In the genomic region with DNA sequence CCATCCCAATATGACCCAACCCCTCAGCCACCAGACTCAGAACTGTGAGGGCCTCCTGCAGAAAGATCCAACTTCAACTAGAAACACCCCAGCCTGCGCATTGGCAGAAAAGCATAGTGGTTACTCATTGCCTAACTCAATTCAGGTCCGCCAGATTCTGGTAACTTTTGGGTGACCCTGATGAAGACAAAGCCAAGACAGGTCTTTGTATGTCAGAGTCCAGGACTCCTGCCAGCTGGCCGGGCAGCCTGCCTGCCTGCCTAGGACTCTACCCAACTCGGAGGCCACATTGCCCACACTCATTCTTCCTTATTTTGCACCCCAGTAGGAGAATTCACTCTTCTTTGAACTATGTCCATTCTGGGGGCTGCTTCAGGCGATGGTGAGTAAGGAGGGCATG, we compare ENCODE assay signal across 8 mouse cellular contexts. TPM values are rescaled to one million over a fixed set of nuclear protein-coding genes. Genes with fewer than 3 reads are reported as not detected.
DNase-seq lines count a peak whose midpoint lies in the region; ATAC-seq and TF ChIP-seq lines count a peak whose summit lies in the region.

A gene (plus strand): TSS at position 178 of the 400 bp plus-strand sequence.

- DNase-seq in lung, embryonic 14.5 days: no peak
- no peak for DNase-seq in lung, postnatal 4 days
- DNase-seq in hindbrain, embryonic 11.5 days (ENCODE audit: low spot score): no peak
- DNase-seq in cerebellum, postnatal 36 days: no peak
- no peak for DNase-seq in retina, embryonic 14.5 days (ENCODE audit: low spot score)

- H3K4me1 ChIP-seq in lung, embryonic 14.5 days (ENCODE audit: insufficient read depth): no peaks in the 10 kb centered on the region
- no peaks in the 10 kb centered on the region; the same call in 1 of the 2 replicates for H3K4me1 ChIP-seq in hindbrain, embryonic 11.5 days (replicated peaks; ENCODE audit: control insufficient read depth, insufficient read depth, low read length)
- peaks cover 19% of the 10 kb centered on the region for H3K4me1 ChIP-seq in limb, embryonic 13.5 days
- peaks cover 5% of the 10 kb centered on the region for H3K4me1 ChIP-seq in stomach, embryonic 15.5 days

- peaks cover 99% of the 10 kb centered on the region for H3K27me3 ChIP-seq in lung, embryonic 14.5 days (ENCODE audit: insufficient read depth, low read length)
- H3K27me3 ChIP-seq in hindbrain, embryonic 11.5 days (ENCODE audit: control insufficient read depth, insufficient read depth, low read length): peaks cover 96% of the 10 kb centered on the region
- H3K27me3 ChIP-seq in limb, embryonic 13.5 days: peaks cover 98% of the 10 kb centered on the region
- H3K27me3 ChIP-seq in stomach, embryonic 15.5 days (replicated peaks): peaks cover 92% of the 10 kb centered on the region

- no peaks in the 10 kb centered on the region for H3K9me3 ChIP-seq in lung, embryonic 14.5 days (ENCODE audit: low read depth, low read length)
- no peaks in the 10 kb centered on the region for H3K9me3 ChIP-seq in hindbrain, embryonic 11.5 days (ENCODE audit: control insufficient read depth, low read length)
- H3K9me3 ChIP-seq in limb, embryonic 13.5 days: no peaks in the 10 kb centered on the region
- H3K9me3 ChIP-seq in stomach, embryonic 15.5 days: no peaks in the 10 kb centered on the region

- no peak within 1 kb of the TSS for H3K9ac ChIP-seq in lung, embryonic 14.5 days
- H3K9ac ChIP-seq in hindbrain, embryonic 11.5 days (ENCODE audit: low read depth, low read length): peak within 1 kb of the TSS; percentile 66
- peak within 1 kb of the TSS; percentile 53 for H3K9ac ChIP-seq in limb, embryonic 13.5 days
- no peak within 1 kb of the TSS for H3K9ac ChIP-seq in stomach, embryonic 15.5 days

- H3K36me3 ChIP-seq in lung, embryonic 14.5 days (ENCODE audit: insufficient read depth): no peaks in the 10 kb centered on the region
- no peaks in the 10 kb centered on the region for H3K36me3 ChIP-seq in hindbrain, embryonic 11.5 days (ENCODE audit: control insufficient read depth, insufficient read depth, low read length)
- no peaks in the 10 kb centered on the region for H3K36me3 ChIP-seq in limb, embryonic 13.5 days
- H3K36me3 ChIP-seq in stomach, embryonic 15.5 days: no peaks in the 10 kb centered on the region

- peak within 1 kb of the TSS; percentile 34 for H3K4me2 ChIP-seq in lung, embryonic 14.5 days
- H3K4me2 ChIP-seq in hindbrain, embryonic 11.5 days (replicated peaks; ENCODE audit: low read depth, low read length): peak within 1 kb of the TSS; percentile 39
- peak within 1 kb of the TSS; percentile 66 for H3K4me2 ChIP-seq in limb, embryonic 13.5 days (replicated peaks)
- peak within 1 kb of the TSS; percentile 43 for H3K4me2 ChIP-seq in stomach, embryonic 15.5 days

- 9% methylated on average over 5 of the region's 5 CpGs for WGBS in lung, embryonic 14.5 days
- 5% methylated on average over 5 of the region's 5 CpGs for WGBS in hindbrain, embryonic 11.5 days
- 35% methylated on average over 5 of the region's 5 CpGs for WGBS in limb, embryonic 13.5 days
- 33% methylated on average over 5 of the region's 5 CpGs for WGBS in stomach, embryonic 15.5 days

- no peak within 1 kb of the TSS for H3K27ac ChIP-seq in lung, embryonic 14.5 days (ENCODE audit: low read depth)
- H3K27ac ChIP-seq in hindbrain, embryonic 11.5 days (ENCODE audit: low read depth, low read length): peak within 1 kb of the TSS; percentile 88
- H3K27ac ChIP-seq in limb, embryonic 13.5 days: no peak within 1 kb of the TSS
- no peak within 1 kb of the TSS for H3K27ac ChIP-seq in stomach, embryonic 15.5 days

- ATAC-seq in lung, embryonic 14.5 days (ENCODE audit: insufficient read depth): no peak
- no peak for ATAC-seq in hindbrain, embryonic 11.5 days (ENCODE audit: low FRiP score)
- ATAC-seq in limb, embryonic 13.5 days (ENCODE audit: low FRiP score, low read depth): no peak
- no peak for ATAC-seq in stomach, embryonic 15.5 days (ENCODE audit: insufficient read depth, low FRiP score, low read depth)
- ATAC-seq in megakaryocyte progenitor cell, adult 5-6 weeks (replicated peaks; ENCODE audit: poor library complexity): no peak

- peak within 1 kb of the TSS; percentile 21 for H3K4me3 ChIP-seq in lung, embryonic 14.5 days (ENCODE audit: low read depth, low read length)
- H3K4me3 ChIP-seq in hindbrain, embryonic 11.5 days (ENCODE audit: low read depth, low read length): peak within 1 kb of the TSS; percentile 58
- H3K4me3 ChIP-seq in limb, embryonic 13.5 days: peak within 1 kb of the TSS; percentile 38
- peak within 1 kb of the TSS; percentile 25 for H3K4me3 ChIP-seq in stomach, embryonic 15.5 days (replicated peaks)

- TF ChIP-seq CTCF in lung, embryonic 14.5 days (IDR thresholded peaks at IDR 0.05; ENCODE audit: low read depth): no peak

RNA-seq across cellular contexts. Expression of the gene that starts here (rescaled TPM):
- polyA plus RNA-seq in lung, embryonic 14.5 days (2014; fragmentation: Nextera tagmentation; extraction: Ambion mirVana): not detected in 2 replicates
- 0.73 and 0.89 TPM in 2 replicates for polyA plus RNA-seq in hindbrain, embryonic 11.5 days (2014; fragmentation: Nextera tagmentation; extraction: Ambion mirVana)
- polyA plus RNA-seq in limb, embryonic 13.5 days (2015; fragmentation: Nextera tagmentation; extraction: Ambion mirVana): 0.08 and 0.26 TPM in 2 replicates
- not detected in 2 replicates for polyA plus RNA-seq in stomach, embryonic 15.5 days (2015; fragmentation: Nextera tagmentation; extraction: Ambion mirVana)
- total RNA-seq in megakaryocyte progenitor cell, adult 5-6 weeks (2015): not detected in 2 replicates
- total RNA-seq in megakaryocyte progenitor cell, adult 5-6 weeks (2017): not detected in 2 replicates

Comparison
In these comparisons a context has a peak if more than half of its experiments do, and no peak if none do; other contexts are left out.
1. H3K9ac ChIP-seq: peak in hindbrain, embryonic 11.5 days (single experiment) and limb, embryonic 13.5 days (single experiment); none in lung, embryonic 14.5 days (single experiment) and stomach, embryonic 15.5 days (single experiment).
2. Peak in every context shown above with its lines, with median percentiles within 50 percentile points of each other: H3K4me2 ChIP-seq and H3K4me3 ChIP-seq.